Mouse (Mus musculus) naive thymus-derived CD4-positive, alpha-beta T cell, adult 2 months (primary cell): Measurements from ENCODE around the gene Cd83.
A peak's percentile ranks its signal among the peaks of the same experiment; 100 is the strongest.

ENCODE experiments used
- DNase-seq: peaks from one replicate; pipeline ENCODE4 v3.0.0-alpha.2; 2011; ENCODE audit warnings: low read depth

The Cd83 gene

DNA sequence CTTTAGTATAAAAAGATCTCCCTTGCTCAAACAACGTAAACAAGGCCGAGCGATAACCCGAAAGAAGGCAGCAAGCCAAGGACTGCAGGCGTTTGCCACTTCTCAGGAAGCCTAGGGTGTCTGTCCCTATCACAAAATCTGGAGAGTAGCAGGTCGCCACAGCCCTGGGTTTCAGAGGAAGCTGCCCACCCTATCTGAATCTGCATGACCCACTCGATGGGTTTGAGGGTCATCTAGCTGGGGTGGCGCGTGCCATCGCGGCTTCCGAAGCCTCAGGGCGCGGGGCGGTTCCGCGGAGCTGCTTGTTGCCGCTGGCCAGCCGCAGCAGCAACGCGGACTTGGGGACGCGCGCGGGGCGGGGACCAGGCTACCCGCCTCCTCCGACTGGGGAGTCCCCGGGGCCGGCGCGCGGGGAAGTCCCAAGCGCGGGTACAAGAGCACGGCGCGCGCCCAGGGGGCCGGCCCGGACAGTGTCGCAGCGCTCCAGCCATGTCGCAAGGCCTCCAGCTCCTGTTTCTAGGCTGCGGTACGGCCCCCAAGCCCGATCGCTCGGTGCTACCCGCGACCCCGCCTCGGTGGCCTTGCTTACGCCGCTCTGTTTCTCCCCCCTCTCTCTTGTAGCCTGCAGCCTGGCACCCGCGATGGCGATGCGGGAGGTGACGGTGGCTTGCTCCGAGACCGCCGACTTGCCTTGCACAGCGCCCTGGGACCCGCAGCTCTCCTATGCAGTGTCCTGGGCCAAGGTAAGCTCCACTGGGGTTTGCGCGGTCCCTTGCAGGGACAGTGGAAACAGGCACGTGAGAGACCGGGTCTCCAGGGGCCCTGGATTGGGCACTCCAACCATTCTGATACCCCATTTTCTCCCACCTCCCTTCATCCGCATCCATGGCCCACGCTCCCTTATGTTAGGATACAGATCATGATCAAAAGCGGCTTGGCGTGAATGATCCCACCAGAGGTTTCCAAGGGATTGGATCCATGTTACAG is at the start of gene Cd83:
Gene Cd83 (plus strand): TSS at position 51 of the 987 bp plus-strand sequence.
- peak; percentile 65 for DNase-seq

DNA sequence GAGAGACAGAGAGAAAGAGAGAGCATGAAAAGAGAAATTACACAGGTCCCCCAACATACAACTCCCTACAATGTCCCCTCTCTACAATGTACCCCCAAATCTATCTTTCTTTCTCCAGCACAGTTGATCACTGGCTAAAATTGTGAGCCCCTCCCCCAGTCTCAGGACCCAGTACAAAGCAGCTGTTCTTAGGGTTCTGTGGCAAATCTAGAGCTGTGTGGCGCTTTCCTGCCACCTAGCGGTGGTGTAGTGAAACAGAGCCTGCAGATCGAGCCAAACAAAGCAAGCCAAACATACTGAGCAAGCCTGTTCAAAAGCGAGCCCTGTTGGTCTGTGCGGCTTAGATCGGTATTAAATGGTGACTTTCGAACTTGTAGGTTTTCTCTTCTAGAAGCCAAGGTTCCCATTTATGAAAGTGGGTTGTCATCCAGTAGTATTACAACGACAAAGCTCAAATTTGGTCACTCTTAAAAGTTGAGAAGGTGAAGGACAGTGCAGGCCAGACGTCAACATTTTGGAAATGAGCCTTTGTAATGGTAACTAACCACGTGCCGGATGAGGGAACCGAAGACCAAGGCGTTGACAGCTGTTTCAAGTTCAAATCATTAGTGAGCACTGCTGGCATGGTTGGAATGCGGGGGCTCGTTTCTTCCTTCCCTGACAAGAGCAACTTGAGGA is 44.8 kb upstream of the Cd83 start:
- peak; percentile 83 for DNase-seq

DNA sequence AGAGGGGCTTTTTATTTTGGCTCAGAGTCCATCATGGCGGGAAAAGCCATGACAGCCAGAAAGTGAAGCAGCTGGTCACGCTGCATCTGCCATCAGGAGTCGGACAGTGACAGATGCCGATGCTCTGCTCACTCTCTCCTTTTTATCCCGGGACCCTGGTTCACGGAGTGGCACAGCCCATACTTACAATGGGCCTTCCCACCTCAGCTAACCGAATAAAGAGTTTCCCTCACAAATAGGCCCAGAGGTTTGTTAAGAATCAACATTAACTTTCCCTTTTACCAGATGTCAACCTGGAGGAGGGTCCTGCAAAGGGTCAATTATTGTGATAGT is 44.3 kb upstream of the Cd83 start:
- DNase-seq = no peak

DNA sequence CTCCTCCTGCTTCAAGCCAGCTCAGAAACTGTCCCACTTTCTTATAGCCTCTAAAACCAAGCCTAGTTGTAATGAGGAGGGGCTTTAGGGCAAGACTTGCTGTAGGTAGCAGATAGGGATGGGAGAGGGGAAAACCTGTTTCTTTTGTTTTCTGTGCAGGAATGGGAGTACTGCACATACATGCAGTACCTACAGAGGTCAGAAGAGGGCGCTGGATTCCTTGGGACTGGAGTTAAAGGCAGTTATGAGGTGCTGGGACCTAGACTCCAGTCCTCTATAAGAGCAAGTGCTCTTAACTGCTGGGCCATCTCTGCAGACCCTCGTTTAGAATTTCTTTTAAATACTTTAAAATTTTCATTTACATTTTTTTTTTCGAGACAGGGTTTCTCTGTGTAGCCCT is 41.9 kb upstream of the Cd83 start:
- no peak for DNase-seq

DNA sequence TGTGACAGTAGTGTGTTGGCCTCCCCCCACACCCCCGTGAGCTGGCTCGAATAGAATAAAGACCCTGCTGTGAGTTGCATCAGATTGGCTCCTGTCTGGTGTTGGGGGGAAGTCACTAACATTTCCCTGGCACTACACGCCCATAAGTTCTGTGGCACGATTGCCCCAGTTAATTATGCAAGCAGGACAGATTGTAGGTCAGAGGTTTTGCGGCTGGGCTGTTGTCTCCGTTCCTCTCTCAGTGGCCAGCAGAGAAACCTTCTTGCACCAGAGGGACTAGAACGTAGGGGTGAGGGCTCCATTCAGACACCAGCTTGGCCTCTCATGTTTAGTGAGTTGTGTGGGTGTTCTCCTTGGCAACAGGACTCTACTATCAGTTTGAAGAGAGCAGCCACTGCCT is 40.3 kb upstream of the Cd83 start:
- no peak for DNase-seq

DNA sequence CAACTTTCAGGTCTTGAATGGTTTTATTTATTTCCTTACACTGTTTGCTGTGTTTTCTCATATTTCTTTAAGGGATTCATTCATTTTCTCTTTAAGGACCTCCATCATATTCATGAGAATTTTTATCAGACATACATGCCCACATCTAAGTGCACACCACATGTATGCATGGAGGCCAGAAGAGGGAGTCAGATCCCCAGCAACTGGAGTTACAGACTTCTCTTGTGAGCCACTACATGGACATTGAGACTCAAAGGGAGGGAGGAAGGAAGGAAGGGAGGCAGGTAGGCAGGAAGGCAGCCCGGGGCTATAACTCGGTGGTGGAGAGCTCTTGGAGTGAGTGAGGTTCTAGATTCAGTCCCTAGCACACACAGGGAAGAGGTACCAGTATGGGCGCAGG is 34.3 kb upstream of the Cd83 start:
- DNase-seq = no peak

DNA sequence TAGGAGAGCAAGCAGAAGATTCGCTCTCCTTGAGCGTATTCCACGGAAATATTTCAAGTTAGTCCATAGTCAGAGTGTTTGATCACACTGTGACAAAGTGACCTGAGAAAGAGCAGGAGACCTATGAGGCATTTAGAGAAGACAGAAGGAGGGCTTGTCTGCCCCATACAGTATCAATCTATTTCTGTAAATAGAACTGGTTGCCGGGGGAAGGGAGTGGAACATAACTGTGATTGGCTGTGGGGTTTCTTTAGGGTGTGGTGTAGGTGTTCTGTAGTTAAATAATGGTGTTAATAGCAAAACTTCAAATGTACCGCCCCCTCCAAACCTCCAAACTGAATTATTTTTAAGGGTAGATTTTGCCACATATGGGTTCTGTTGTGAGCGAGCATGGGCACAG is 33.6 kb upstream of the Cd83 start:
- DNase-seq = no peak

DNA sequence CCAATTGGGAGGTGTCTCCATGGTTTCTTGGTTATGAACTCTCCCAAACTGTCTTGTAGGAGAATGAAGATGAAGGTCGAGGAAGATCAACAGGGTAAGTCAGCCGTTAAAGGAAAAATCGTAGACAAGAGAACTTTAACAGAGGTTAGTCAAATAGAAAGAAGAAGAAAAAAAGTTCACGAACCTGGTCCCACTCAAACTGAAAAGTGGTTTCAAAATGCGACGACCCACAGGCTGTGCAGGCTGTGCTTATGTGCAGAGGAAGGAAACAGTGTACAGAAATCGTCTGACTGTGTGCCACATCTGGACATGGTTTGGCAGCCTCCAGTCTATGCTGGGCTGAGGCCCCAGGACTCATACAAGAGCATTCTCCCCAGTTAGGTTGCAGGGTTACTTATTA is 32.2 kb upstream of the Cd83 start:
- DNase-seq = no peak

DNA sequence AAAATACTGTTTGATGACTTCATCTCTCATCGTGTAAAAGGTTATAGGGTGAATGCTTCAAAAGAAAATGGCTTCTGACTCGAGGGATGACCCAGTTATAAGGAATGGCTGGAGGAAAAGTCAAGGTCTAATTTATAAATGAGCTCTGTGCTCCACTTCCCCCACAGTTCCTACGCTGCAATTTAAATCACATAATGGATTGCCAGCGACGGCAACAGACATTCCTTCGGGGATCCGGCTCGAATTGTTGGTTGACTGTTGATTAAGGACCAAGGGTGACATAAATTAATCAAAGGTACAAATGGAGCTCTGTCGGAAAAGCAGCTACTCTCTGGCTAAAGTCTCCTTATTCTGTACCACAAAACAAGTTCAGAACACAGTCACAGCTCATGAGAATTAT is 30.9 kb upstream of the Cd83 start:
- DNase-seq = no peak

DNA sequence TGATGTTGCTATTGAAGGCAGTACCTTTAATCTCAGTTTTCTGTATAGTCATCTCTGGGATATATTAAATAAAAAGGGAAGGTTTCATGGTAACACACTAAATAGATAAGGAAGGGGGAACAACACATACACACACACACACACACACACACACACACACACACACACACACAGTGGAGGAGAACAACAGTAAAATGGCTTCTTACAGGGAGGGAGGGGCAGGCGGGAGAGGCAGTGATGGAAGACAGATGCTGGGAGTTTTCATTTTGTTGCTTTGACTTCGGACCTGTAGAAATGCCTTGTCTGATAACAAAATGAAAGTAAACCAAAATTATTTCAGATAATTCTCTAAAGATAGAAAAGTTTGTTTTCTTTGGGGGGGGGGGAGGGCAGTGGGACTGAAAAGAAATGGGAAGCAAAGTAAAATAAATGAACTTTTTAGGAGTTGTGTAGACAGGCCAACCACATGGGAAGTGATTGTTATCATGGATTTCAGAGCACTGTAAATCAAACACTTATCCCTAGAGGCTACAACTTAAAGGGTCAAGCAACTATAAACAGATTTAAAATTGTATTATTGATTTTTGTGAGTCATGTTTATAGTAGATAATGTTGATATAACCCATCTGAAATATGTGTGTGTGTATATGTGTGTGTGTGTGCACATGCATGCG is 30.0 kb upstream of the Cd83 start:
- no peak for DNase-seq

DNA sequence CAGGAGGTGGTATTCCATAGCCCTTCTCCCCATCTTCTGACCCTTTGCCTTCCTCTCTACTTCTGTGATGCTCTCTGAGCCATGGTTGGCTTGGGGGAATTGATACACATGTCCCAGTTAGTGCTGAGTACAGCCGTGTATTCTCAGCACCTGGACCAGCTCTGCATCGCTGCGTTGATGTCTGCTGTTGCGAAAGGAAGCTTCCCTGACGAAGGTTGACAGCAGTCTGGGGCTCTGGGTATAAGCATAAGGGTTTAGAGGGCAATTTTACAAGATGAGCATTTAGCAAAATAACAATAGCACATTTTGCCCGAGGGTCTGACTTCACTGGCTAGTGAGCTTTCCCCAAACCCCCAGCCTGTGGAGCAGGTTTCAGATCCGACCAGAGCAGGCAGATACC is 29.0 kb upstream of the Cd83 start:
- no peak for DNase-seq

DNA sequence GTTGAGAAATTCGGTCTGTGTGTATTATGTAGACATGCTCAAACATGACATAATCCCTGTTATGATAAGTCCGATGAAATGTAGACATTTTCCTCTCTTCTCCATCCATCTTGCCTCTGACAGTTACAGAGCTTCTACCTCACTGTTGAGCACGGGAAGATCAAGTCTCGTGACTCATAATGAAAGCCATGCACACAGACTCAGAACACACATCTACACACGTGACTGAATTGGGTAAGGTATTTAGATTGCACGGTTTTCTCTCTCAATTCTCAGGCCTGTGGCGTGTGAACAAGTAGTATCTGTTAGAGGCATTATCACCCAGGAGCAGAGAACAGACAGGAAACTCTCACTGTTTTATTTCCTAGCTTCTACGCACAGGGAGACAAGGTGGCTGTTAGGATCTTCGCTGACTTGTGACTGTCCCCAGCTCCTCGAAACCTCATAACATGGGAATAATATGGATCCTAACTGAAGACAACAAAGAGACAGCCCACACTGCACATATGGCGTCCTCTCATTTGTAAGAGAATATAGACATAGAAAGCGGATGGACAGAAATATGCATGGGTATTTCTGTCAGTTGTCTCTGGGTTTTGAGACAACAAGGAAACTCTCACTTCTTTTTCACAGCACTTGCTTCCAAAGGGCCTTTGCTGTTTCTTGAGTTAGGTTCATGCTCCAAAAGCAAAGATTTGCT is 23.3 kb upstream of the Cd83 start:
- DNase-seq = no peak

DNA sequence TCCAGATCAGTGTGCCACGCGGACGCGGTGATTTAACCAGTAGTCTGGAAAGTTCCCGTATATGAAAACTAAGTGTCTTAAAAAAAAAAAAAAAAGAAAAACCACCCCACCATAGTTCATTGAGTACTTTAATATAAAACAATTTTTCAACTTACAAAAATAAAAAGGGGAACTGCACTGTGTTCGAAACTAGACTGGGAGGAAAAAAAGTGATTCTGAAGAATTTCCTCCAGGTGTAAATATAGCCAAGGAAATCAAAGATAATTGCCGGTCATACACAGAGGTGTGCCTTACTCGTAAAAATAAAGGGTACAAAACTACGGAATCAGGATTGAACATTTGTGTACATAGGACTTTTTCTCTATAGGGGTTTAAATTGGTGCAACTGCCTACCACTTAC is 21.7 kb upstream of the Cd83 start:
- DNase-seq = no peak

DNA sequence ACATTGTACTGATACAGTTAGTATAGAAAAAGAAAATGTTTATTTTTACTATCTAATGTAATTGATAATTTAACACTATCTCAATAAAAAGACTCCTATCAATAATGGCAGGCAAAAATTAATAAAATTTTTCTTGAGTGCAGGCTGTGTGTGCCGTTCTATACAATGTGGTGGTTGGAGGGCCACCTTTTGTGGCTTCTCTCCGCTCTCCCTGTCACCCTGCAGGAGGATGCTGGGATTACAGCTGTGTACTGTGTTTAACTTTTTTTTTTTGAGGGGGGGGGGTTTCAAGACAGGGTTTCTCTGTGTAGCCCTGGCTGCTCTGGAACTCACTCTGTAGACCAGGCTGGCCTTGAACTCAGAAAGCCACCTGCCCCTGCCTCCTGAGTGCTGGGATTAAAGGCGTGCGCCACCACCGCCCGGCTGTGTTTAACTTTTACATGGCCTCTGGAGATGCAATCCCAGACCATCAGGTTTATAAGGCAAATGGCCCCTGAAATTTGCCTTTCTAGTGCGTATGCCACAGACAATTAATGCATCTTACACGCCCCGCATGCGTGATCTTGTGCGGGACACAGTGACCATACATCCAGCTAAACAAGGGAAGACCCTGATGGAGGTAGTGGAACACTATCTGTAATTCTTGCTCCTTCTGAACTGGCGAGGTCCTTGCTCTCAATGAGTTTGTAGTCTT is 21.1 kb upstream of the Cd83 start:
- DNase-seq = no peak

DNA sequence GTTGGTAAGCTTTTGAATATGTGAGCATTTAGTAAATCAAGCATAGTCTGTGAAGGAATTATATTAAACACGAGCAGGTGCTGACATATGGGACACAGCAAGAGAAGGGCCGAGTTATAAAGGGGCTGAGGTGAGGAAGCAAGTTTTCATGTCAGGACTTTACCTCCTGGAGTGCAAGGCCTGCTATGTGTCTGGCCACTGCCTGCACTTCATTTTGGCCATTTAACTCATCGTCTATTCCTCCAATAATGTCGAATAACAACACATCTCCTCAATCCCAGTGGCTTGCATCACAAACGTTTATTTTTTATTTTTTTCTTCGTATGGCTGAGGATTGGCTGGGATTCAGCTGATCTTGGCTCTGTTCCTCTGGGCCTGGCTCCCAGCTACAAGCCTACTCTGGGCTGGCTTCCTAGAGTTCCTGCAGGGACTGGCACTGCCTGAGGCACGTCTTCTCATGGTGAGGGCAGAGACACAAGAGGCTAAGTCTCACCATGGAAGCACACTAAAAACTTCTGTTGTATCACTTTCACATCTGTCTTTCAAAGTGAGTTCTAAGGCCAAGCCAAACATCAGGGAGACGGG is 20.5 kb upstream of the Cd83 start:
- DNase-seq = no peak

DNA sequence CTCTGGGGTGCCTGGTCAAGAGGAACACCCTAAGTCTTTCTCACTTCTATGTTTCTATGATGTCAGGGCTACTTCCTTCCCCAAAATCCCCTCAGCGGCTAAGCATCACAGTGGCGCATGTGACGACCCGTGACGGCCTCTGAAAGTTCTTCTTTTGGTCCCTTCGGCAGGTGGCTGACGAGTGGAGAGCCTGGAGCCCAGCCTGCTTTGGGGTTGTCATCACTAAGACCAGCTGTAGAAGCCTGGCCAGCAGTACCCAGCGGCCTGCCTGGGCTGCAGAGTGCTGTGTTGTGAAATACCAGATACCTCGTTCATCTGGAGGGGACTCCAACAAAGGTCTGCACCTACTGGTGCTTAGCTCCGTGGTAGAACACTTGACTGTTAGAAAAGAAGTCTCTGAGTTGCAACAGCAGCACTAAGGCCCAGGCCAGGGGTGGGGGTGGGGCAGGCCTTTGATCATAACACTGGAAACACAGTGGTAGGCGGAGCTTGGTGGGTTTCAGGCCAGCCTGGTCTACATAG is 19.2 kb upstream of the Cd83 start:
- DNase-seq = no peak

DNA sequence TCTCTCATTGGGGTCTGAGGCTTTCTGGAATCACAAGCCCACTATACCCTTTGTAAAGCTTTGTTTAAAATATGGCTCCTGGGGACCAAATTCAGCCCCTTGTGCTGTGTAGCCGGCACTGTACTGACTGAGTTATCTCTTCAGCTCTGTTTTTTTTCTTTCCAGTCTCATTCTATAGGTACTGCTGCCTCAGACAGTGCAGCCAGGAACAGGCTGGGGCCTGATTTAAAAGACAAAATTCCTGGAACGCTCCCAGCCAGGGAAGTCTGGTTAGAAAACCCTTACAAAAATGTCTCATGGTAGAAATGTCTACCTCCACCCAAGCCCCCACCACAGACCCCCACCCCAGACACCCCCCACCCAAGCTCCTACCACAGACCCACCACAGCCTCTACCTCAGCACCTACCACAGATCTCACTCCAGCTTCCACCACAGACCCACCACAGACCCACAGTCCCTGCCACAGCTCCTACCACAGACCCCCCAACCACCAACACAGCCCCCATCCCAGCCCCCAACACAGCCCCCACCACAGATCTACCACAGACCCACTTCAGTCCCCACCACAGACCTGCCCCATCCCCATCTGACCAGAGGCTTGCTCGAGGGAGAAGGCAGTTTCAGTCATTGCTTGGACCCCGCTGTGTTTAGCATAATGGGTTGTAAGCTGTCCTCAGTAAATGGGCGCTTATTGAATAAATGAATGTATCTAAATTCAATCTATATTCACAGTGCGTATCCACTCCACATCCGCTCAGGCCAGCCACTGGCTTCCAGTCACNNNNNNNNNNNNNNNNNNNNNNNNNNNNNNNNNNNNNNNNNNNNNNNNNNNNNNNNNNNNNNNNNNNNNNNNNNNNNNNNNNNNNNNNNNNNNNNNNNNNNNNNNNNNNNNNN is 17.5 kb upstream of the Cd83 start:
- no peak for DNase-seq

DNA sequence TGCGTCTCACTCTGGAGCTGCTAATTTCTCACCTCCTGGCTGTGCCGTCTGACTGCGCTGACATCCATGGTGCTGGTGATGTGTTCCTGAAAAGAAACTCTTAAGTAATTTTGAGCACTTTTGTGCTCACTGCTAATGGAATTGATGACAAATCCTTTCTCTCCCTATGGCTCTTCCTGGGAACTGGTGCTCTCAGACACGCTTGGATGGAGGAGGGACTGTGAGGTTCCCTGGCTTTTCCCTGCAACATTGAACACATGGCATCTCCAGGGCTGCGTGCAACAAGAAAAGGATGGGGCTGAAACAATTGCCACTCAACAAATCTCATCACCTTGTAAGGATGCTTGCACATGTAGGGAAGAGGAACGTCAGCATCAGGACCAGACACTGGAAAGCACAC is 11.6 kb upstream of the Cd83 start:
- no peak for DNase-seq

DNA sequence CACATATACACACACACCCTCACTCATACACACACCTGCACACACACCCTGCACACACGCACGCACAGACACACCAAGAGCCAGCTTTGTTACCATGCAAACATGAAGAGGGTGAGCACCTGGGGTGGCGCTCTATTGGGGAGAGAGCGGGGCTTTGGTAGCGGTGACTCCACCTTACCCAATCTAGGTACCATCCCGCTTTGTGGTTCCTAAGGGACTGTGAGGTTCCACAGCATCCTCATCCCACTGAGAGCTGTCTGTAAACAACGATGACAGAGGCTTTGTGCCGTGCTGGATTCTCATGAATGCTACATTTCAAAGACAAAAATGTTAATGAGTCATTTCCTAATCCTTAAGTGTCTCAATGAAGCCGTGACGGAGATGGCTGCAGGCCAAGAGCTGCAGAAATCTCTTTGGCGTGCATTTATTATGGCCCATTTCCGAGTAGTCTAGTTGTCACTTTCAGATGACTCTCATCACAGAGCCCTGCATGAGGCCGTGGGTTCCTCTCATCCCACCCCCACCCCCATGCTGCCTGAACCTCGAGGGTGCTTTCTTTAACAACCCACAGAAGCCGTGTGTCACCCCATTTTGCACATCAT is 10.5 kb upstream of the Cd83 start:
- peak; percentile 45 for DNase-seq
